Mouse (Mus musculus) cerebellum, adult 11 months (tissue): ENCODE results near the gene Mrpl11.
"Not testable (repeated sequence)": the region's sequence is repeated elsewhere in the genome, so short reads cannot be mapped to it uniquely, and the experiment has no call there.

Source experiments
- DNase-seq: peaks from one replicate; pipeline ENCODE4 v3.0.0; 2022

Gene Mrpl11

GRCm38 (mm10) chr19:4961928-4962601 is at the start of gene Mrpl11:
Mrpl11 (plus strand) TSS chr19:4962147.
- DNase-seq, result peak; percentile 86

GRCm38 (mm10) chr19:4915924-4916603 is 45.9 kb upstream of the Mrpl11 start:
- DNase-seq, result no peak

GRCm38 (mm10) chr19:4916827-4917226 is 45.1 kb upstream of the Mrpl11 start:
- no peak for DNase-seq

- DNase-seq, result no peak
Observed at GRCm38 (mm10) chr19:4919652-4920051, 42.3 kb upstream of the Mrpl11 start.

GRCm38 (mm10) chr19:4925121-4925860 is 36.7 kb upstream of the Mrpl11 start:
- no peak for DNase-seq

GRCm38 (mm10) chr19:4927904-4928531 is 33.9 kb upstream of the Mrpl11 start, which contains the start of gene Dpp3:
Dpp3 (minus strand) TSS chr19:4928287.
- peak; percentile 95 for DNase-seq

GRCm38 (mm10) chr19:4928781-4929180 is 33.2 kb upstream of the Mrpl11 start:
- no peak for DNase-seq

- no peak for DNase-seq
Observed at GRCm38 (mm10) chr19:4936896-4937295, 25.1 kb upstream of the Mrpl11 start.

- peak; percentile 38 for DNase-seq
Observed at GRCm38 (mm10) chr19:4937444-4938310, 24.3 kb upstream of the Mrpl11 start.

- peak; percentile 80 for DNase-seq
Observed at GRCm38 (mm10) chr19:4942551-4943252, 19.2 kb upstream of the Mrpl11 start, which contains the start of gene Peli3. Peli3 (minus strand) TSS chr19:4943127.

GRCm38 (mm10) chr19:4943253-4943588 is 18.7 kb upstream of the Mrpl11 start:
- DNase-seq, result no peak

- DNase-seq, result no peak
Observed at GRCm38 (mm10) chr19:4945540-4945939, 16.4 kb upstream of the Mrpl11 start.

- DNase-seq, result not testable (repeated sequence)
Observed at GRCm38 (mm10) chr19:4948641-4949040, 13.3 kb upstream of the Mrpl11 start.

GRCm38 (mm10) chr19:4968236-4968635 is 6.3 kb downstream of the Mrpl11 start:
- DNase-seq, result no peak

GRCm38 (mm10) chr19:4981767-4982166 is 19.8 kb downstream of the Mrpl11 start:
- peak; percentile 63 for DNase-seq

- peak; percentile 35 for DNase-seq
Observed at GRCm38 (mm10) chr19:4989013-4989412, 27.1 kb downstream of the Mrpl11 start.

- DNase-seq, result peak; percentile 80
Observed at GRCm38 (mm10) chr19:4989434-4990255, 27.7 kb downstream of the Mrpl11 start.

GRCm38 (mm10) chr19:4990256-4990625 is 28.3 kb downstream of the Mrpl11 start, which contains the start of gene Npas4:
Npas4 (minus strand) TSS chr19:4990316.
- no peak for DNase-seq

GRCm38 (mm10) chr19:4990716-4991115 is 28.8 kb downstream of the Mrpl11 start:
- DNase-seq, result no peak

GRCm38 (mm10) chr19:4992371-4992770 is 30.4 kb downstream of the Mrpl11 start:
- no peak for DNase-seq

- peak; percentile 81 for DNase-seq
Observed at GRCm38 (mm10) chr19:4992904-4993303, 31.0 kb downstream of the Mrpl11 start.
